Mouse (Mus musculus) forebrain, embryonic 11.5 days (tissue): ENCODE results near the gene Ccn1. TPM values are rescaled to one million over a fixed set of nuclear protein-coding genes. Genes with fewer than 3 reads are reported as not detected.

Experiments
- ATAC-seq: fragments of 200-750 bp; cut with Nextera tagmentation; replicated peaks from 2 replicates; pipeline ENCODE4 v1.8.0; 2017; ENCODE audit warnings: moderate TSS enrichment; ENCODE audit not compliant: low FRiP score
- DNase-seq: peaks from one replicate; pipeline ENCODE4 v3.0.0-alpha.2; 2017; ENCODE audit warnings: low spot score
- H3K27ac ChIP-seq: fragments of 300-500 bp; sonication (generic); 2 replicates; pipeline ENCODE4 v1.5.1; 2014; ENCODE audit warnings: low read depth, low read length
- H3K27me3 ChIP-seq: fragments of 300-500 bp; sonication (generic); 2 replicates; pipeline ENCODE4 v1.6.1; 2014; ENCODE audit warnings: mild to moderate bottlenecking, low read length, mixed read lengths; ENCODE audit not compliant: control insufficient read depth, insufficient read depth
- H3K36me3 ChIP-seq: fragments of 300-500 bp; sonication (generic); 2 replicates; pipeline ENCODE4 v1.6.1; 2014; ENCODE audit warnings: mild to moderate bottlenecking, low read length, moderate library complexity, mixed read lengths; ENCODE audit not compliant: control insufficient read depth, insufficient read depth
- H3K4me1 ChIP-seq: fragments of 300-500 bp; sonication (generic); replicated peaks from 2 replicates; pipeline ENCODE4 v1.6.1; 2014; ENCODE audit warnings: low read length, mixed read lengths; ENCODE audit not compliant: control insufficient read depth, insufficient read depth
- H3K4me2 ChIP-seq: fragments of 300-500 bp; sonication (generic); 2 replicates; pipeline ENCODE4 v1.6.1; 2014; ENCODE audit warnings: low read depth, mild to moderate bottlenecking, low read length, moderate library complexity, mixed read lengths; ENCODE audit not compliant: severe bottlenecking
- H3K4me3 ChIP-seq: fragments of 300-500 bp; sonication (generic); 2 replicates; pipeline ENCODE4 v1.5.1; 2014; ENCODE audit warnings: low read depth, low read length
- H3K9ac ChIP-seq: fragments of 300-500 bp; sonication (generic); 2 replicates; pipeline ENCODE4 v1.6.1; 2014; ENCODE audit warnings: low read length
- H3K9me3 ChIP-seq: fragments of 300-500 bp; sonication (generic); 2 replicates; pipeline ENCODE4 v1.6.1; 2016; ENCODE audit warnings: low read length, mixed read lengths; ENCODE audit not compliant: control insufficient read depth
- WGBS: fragments of 180-500 bp; shearing (Covaris S2); extraction: QIAGEN DNeasy Blood & Tissue Kit; methylation state at CpG from one replicate; pipeline ENCODE4 v1.1.7; 2014; 5-methylcytosine and 5-hydroxymethylcytosine counted together
- polyA plus RNA-seq: library from polyadenylated mRNA; unstranded; fragments of >200 nt; fragmentation: Nextera tagmentation; extraction: Ambion mirVana; gene quantifications from 2 replicates; pipeline ENCODE4 v1.2.1, GENCODE M21; 2014

The Ccn1 gene
- polyA plus RNA-seq, 1 experiment from 2014 or later, result 36.7 TPM

DNA sequence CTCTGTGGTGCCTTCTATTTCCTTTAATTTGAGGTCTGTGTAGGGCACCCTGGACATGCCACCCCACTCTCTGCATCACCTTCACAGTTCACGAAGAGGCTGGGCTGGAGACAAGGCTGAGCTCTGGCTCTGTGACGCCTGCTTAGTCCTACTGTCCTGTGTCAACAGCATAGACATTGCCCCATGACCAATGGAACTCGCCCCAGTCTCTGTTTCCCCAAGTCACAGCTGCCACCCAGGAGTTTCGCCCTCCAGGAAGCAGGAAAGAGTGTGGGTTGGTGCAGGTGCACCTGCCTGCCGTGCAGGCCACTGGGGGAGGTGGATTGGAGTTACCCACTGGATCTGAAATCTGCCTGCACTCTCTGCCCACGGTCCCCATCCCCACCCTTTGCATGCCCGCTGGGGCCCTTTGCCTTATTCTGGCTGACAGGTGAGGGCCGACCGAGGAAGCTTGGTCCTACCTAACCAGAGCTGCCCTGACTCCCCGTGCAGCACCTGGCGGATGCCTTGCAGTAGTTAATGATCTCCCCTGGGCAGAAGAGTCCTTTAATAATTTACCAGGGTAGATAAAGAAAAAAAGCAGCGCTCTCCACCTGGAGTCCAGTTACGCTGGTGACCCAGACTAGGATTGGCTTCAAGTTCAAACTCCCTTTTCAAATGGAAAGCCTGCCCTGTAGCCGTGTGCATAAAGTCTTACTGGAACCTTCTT lies 15.6 kb downstream of the Ccn1 start:
- Histone ChIP-seq H3K4me3 (no peak overlapping the region), H3K27me3 (no peaks in the 10 kb centered on the region), H3K9ac (no peak overlapping the region), H3K27ac (no peak overlapping the region), H3K36me3 (no peaks in the 10 kb centered on the region), H3K4me1 (no peaks in the 10 kb centered on the region), H3K9me3 (no peaks in the 10 kb centered on the region), H3K4me2 (no peak overlapping the region)
- DNase-seq (no peak), ATAC-seq (no peak)
- WGBS, result 88% methylated on average over 14 of the region's 14 CpGs

DNA sequence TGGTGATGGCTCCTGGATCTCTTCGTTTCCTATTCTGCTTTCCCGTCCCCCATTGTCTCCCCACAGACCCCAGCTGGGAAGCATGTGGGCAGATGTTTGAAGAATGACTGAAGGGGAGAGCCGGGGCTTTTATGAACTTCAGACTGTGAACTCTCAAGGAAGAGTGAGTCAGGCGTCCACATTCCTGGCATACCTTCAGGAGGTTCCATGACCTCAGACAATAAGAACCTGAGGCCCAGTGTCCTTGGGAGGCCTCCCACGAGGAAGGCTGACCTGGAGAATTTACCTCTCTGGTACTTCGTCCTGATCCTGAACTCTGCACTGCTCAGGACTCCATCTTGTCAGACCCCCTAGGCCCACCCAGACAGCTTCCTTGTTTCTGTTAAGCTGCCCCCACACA lies 16.9 kb downstream of the Ccn1 start:
- no peaks in the 10 kb centered on the region for H3K36me3 ChIP-seq
- no peak overlapping the region for H3K4me3 ChIP-seq
- no peak overlapping the region for H3K4me2 ChIP-seq
- no peaks in the 10 kb centered on the region for H3K9me3 ChIP-seq
- 11% methylated on average over 6 of the region's 6 CpGs for WGBS
- no peak overlapping the region for H3K9ac ChIP-seq
- no peaks in the 10 kb centered on the region for H3K27me3 ChIP-seq
- H3K27ac ChIP-seq, result no peak overlapping the region
- H3K4me1 ChIP-seq, result no peaks in the 10 kb centered on the region; the same call in 1 of the 2 replicates
- DNase-seq (no peak), ATAC-seq (0 out of 2 replicates have a peak, but pooled peaks have one; percentile 17)

DNA sequence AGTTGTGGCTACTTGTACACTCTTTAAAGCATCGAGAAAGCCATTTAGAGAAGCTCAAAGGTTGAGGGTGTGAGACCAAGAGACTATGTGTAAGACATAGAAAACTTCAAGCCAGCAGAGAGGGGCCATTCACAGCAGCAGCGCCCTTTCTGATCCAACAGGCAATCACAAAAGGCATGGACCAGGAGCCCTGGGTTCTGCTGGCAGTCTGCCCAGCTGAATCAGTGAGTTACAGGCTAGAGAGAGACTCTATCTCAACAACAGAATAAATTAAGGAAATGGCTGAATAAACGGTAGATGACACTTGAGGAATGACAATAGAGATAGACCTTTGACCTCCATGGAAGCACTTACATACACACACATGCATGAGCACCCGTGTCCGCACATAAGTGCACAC lies 21.1 kb downstream of the Ccn1 start:
- no peak overlapping the region for H3K27ac ChIP-seq
- WGBS, result 78% methylated on average over 5 of the region's 5 CpGs
- H3K27me3 ChIP-seq, result no peaks in the 10 kb centered on the region
- no peaks in the 10 kb centered on the region for H3K36me3 ChIP-seq
- H3K4me3 ChIP-seq, result no peak overlapping the region
- DNase-seq (no peak), ATAC-seq (no peak; the same call in 1 of the 2 replicates)
- H3K4me1 ChIP-seq, result no peaks in the 10 kb centered on the region; the same call in 1 of the 2 replicates
- no peak overlapping the region for H3K9ac ChIP-seq
- H3K4me2 ChIP-seq, result no peak overlapping the region
- H3K9me3 ChIP-seq, result no peaks in the 10 kb centered on the region

GRCm38 (mm10) chr3:145627830-145628229 lies 22.0 kb downstream of the Ccn1 start:
- ATAC-seq (0 out of 2 replicates have a peak, but pooled peaks have one; percentile 49), DNase-seq (peak; percentile 71)
- H3K4me2 ChIP-seq, result no peak overlapping the region
- no peaks in the 10 kb centered on the region for H3K9me3 ChIP-seq
- no peaks in the 10 kb centered on the region; the same call in 1 of the 2 replicates for H3K4me1 ChIP-seq
- H3K4me3 ChIP-seq, result no peak overlapping the region
- no peaks in the 10 kb centered on the region for H3K36me3 ChIP-seq
- H3K27me3 ChIP-seq, result no peaks in the 10 kb centered on the region
- 60% methylated on average over 3 of the region's 3 CpGs for WGBS
- H3K9ac ChIP-seq, result no peak overlapping the region
- no peak overlapping the region for H3K27ac ChIP-seq

- DNase-seq (no peak), ATAC-seq (no peak)
- no peak overlapping the region for H3K27ac ChIP-seq
- H3K4me3 ChIP-seq, result no peak overlapping the region
- no peaks in the 10 kb centered on the region; the same call in 1 of the 2 replicates for H3K4me1 ChIP-seq
- 98% methylated on average over 1 of the region's 1 CpGs for WGBS
- no peaks in the 10 kb centered on the region for H3K9me3 ChIP-seq
- no peaks in the 10 kb centered on the region for H3K27me3 ChIP-seq
- no peak overlapping the region for H3K9ac ChIP-seq
- H3K36me3 ChIP-seq, result no peaks in the 10 kb centered on the region
- H3K4me2 ChIP-seq, result no peak overlapping the region
These were observed 23.7 kb downstream of the Ccn1 start for GRCm38 (mm10) chr3:145626063-145626462.

- no peaks in the 10 kb centered on the region for H3K27me3 ChIP-seq
- no peaks in the 10 kb centered on the region; the same call in 1 of the 2 replicates for H3K4me1 ChIP-seq
- 89% methylated on average over 9 of the region's 9 CpGs for WGBS
- no peak for ATAC-seq
- no peaks in the 10 kb centered on the region for H3K36me3 ChIP-seq
- DNase-seq, result no peak
- no peak overlapping the region for H3K4me2 ChIP-seq
- no peaks in the 10 kb centered on the region for H3K9me3 ChIP-seq
- no peak overlapping the region for H3K27ac ChIP-seq
- H3K9ac ChIP-seq, result no peak overlapping the region
- no peak overlapping the region for H3K4me3 ChIP-seq
These were observed 24.2 kb downstream of the Ccn1 start for GRCm38 (mm10) chr3:145625546-145625945.

DNA sequence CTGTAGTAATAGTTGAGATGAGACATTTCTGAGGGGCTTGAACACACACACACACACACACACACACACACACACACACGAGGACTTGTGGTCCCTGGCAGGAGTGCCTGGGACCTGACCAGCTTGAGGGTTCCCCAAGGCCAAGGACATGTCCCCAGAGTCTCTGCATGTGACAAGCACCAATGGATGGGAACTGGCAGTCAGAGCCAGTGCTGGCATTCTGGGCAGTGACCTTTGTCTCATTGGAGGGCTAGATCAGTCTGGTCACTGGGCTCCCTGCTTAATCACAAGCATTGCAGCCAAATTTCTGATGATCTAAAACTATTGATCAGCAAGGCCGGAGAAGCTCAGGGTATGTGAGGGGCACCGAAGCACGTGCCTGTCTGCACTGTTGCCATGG lies 25.0 kb downstream of the Ccn1 start:
- Histone ChIP-seq H3K9me3 (no peaks in the 10 kb centered on the region), H3K4me1 (no peaks in the 10 kb centered on the region; the same call in 1 of the 2 replicates), H3K27me3 (no peaks in the 10 kb centered on the region), H3K4me2 (no peak overlapping the region), H3K9ac (no peak overlapping the region), H3K36me3 (no peaks in the 10 kb centered on the region), H3K4me3 (no peak overlapping the region), H3K27ac (no peak overlapping the region)
- DNase-seq, result no peak
- no peak for ATAC-seq
- WGBS, result 86% methylated on average over 4 of the region's 4 CpGs

GRCm38 (mm10) chr3:145623047-145623446 lies 26.7 kb downstream of the Ccn1 start:
- Histone ChIP-seq H3K4me3 (no peak overlapping the region), H3K27ac (no peak overlapping the region), H3K9me3 (no peaks in the 10 kb centered on the region), H3K4me2 (no peak overlapping the region), H3K4me1 (no peaks in the 10 kb centered on the region), H3K9ac (no peak overlapping the region), H3K36me3 (no peaks in the 10 kb centered on the region), H3K27me3 (no peaks in the 10 kb centered on the region)
- ATAC-seq (no peak), DNase-seq (no peak)
- WGBS, result 80% methylated on average over 12 of the region's 12 CpGs

GRCm38 (mm10) chr3:145621209-145621608 lies 28.6 kb downstream of the Ccn1 start:
- Histone ChIP-seq H3K4me2 (no peak overlapping the region), H3K4me1 (no peaks in the 10 kb centered on the region), H3K27ac (no peak overlapping the region), H3K27me3 (no peaks in the 10 kb centered on the region), H3K9me3 (no peaks in the 10 kb centered on the region), H3K4me3 (no peak overlapping the region), H3K9ac (no peak overlapping the region), H3K36me3 (no peaks in the 10 kb centered on the region)
- no peak for ATAC-seq
- DNase-seq, result no peak
- 92% methylated on average over 4 of the region's 4 CpGs for WGBS
